Mouse (Mus musculus) gastrocnemius, postnatal 4 days (tissue): Measurements from ENCODE around the gene Rassf6. TPM values are rescaled to one million over a fixed set of nuclear protein-coding genes. Genes with fewer than 3 reads are reported as not detected.

Experiments used
- DNase-seq, 2 experiments: peaks; one replicate each; pipeline ENCODE4 v3.0.0; 2021 to 2022; ENCODE audit warnings: low spot score in 2 of 2, mixed read lengths in 2 of 2
- long read RNA-seq, 2 experiments: library from polyadenylated mRNA; stranded (forward); transcript quantifications; one replicate each; pipeline ENCODE4 v2.0.0; 2021
- total RNA-seq, 2 experiments: library from RNA; stranded (reverse); gene quantifications; 2 replicates each; pipeline ENCODE4 v1.2.3; 2021

Rassf6 gene
- not detected for total RNA-seq
- long read RNA-seq, experiment 1, partial matches to known transcripts: 1 of 1 reads
- long read RNA-seq, experiment 1, other reads (novel, unspliced or antisense): 0 of 1 reads
- long read RNA-seq, experiment 2: 0 reads

DNA sequence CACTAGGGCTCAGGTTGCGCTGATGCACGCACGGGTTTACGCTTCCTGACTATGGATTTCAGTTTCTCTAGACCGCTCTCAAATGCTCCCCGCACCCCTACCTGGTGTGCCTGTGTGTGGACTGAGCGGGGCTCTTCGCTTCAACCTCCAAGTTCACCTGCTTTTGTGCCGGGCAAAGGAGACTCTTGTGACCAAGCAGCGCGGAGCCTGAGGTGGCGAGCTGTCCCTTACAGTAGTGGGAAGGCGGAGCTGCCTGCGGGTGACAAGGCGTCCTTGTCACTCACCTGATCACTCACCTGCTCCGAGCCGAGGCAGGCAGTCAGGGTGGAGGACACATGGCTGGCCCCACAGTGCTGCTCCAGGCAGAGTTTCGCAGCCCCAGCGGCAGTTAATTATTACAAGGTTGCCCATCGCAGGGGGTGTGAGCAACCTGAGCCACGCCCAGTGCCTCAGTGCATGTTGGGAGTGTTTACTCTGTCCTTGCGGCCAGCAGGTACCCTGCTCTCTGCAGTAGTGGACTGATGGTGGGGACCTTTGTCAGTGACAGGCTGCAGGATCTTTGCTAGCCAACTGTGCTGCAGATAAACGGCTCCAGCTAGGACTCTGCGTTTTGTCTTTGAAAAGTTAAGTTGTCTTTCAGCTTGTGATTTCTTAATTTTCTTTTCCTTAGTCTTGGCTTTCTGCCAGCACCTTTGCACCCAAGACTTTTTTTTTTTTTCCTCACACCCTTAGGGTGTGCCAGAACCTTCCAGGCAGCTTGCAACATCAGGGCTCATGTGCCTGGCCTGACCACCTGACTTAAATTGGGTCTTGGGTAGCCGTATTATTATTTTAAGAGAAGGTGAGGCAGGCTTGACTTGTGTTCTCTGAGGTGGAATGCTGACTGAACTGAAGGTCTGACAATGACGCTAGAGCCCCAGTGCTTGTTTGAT is at the start of gene Rassf6:
TSS of gene Rassf6 (minus strand) at position 372 of the 932 bp plus-strand sequence.
- no peak for DNase-seq

DNA sequence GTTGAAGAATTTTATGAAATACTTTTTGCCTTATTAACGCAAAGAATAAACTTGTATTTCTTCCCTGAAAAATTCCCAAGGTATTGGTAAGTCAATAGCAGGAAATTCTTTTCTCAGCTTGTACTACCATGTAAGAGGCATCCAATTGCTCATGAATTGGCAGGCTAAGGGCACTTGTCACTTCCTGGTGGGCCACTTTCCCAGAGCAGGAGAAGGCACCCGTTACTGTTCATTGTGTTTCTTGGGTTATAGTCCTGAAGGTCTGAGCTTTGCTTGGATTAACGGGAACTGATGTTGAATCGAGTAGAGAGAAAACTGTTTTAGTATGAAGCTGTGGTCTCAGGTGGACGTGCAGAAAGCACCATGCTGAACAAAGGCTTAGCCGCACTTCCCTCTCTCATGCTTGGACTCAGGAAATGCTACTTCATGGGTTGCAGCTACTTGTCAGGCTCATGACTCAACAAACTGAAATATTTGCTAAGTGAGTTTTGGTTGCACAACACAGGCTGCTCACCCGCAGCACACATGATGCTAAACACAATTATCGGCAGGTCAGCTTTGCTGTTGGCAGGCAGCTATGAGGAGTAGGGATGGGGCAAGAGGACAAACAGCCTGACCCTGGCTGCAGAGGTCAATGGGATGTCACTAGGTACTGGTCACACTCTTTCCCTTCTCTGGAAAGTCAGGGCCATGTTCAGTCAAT is 49.1 kb upstream of the Rassf6 start:
- DNase-seq: no peak

DNA sequence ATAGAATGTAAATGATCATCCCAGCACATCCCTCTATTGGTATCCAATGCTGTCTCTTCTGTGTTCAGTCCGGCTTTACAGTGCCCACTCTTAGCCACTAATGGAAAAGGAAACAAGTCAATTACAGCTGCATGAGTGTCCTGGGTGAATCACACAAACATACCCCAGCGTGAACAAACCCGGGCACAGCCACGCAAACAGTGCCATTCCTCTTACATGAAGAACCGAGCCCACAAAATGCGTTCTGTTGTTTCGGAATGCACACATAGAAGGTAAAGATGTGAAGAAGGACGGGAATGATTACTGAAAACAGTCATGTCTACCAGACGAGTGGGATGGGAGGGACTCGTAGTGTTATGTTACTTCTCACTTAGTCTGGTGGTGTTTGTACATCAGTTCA is 47.5 kb upstream of the Rassf6 start:
- DNase-seq: no peak

- no peak for DNase-seq
Observed at GRCm38 (mm10) chr5:90684994-90685393, 44.5 kb upstream of the Rassf6 start.

DNA sequence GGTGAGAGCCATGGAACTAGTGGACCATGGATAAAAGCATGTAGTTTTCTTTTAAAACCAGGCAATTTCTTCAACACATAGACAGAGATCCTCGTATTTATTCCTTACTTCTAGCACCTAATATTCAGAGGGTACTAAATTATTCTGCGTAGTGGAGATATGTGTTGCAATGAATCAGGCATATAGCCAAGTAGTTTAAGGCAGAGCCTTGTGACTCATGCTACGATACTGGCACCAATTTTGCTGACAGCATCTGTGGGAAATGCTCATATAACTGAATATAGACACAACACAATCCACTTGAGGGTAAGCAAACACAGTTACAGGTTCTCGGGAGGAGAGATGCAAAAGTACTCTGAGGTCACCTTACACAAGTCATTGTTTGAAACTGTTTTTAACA is 41.4 kb upstream of the Rassf6 start:
- no peak for DNase-seq

DNA sequence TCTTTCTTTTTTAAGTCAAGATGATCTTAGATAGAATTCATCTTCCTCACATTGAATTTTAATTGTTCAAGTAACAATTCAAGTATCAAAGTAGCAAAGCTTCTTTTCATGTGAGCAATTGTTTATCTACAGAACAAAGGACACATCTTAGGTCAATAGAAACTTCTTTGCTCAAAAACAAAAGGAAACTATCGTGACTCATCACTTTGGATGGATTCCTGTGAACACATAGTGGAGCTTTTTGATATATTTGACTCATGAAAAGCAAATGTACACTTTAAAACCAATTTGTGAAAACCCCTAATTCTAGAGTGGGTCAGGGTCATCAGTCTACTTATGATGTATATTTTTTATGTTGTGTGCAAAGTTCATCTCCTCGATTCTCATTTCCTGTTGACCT is 37.1 kb upstream of the Rassf6 start:
- no peak for DNase-seq

DNA sequence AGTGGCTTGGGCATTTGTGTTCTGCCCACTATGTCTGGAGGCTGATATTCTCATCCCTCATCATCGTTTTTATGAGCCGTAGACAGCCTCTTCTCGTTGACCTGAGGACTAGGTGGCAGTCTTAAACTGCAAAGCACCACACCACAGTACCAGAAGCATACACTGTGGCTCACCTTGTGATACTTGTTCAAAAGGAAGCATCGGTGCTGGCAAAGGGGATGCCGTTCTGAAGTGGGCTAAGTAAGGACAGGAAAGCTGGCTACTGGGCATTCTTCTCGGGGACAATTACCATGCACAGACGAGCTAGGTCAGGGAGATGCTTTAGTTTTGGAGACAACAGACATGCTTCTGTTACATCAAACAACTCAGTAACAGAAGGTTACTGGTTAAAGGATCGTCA is 21.4 kb upstream of the Rassf6 start:
- no peak for DNase-seq

DNA sequence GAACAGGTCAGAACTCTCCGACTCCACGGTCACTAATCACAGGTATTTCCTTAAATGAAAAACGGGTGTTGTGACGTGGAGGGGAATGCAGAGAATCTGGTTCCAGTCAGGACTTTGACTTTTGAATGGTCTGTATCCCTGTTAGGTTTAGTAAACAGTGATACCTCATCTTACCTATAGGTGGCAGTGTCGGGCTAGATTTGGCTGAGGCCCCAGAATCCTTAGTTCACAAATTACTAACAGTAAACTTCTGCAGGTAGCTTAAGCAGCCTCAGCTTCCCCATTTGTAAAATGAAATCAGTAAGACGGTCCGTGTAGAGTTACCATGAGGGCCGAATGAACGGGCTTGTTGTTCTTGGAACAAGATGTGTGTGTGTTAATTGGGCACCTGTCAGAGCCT is 21.0 kb upstream of the Rassf6 start:
- DNase-seq: peak in 1 of 2 experiments; percentile 35

- DNase-seq: no peak
Observed at GRCm38 (mm10) chr5:90660411-90660810, 20.0 kb upstream of the Rassf6 start.

GRCm38 (mm10) chr5:90656681-90657080 is 16.2 kb upstream of the Rassf6 start:
- DNase-seq: no peak

- DNase-seq: no peak
Observed at GRCm38 (mm10) chr5:90655891-90656290, 15.4 kb upstream of the Rassf6 start.

DNA sequence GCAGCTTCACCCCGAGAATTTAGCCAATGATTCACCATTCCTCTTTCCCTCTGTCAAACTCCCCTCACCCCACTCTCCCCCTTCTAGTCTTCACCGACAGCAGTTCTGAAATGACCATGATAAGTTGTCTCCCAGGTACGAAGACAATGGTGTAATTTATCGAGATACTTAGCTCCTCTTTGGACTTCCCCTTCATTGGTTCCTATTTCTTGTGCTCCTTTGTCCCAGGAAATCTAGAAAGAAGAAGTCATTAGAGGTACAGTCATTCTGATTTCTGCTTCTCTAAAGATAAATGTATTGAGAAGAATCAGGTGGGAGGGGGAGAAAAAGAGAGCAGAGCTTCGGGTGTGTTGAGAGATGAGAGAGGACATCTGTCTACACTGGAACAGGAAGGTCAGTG is 14.3 kb upstream of the Rassf6 start:
- no peak for DNase-seq

GRCm38 (mm10) chr5:90652724-90653123 is 12.3 kb upstream of the Rassf6 start:
- DNase-seq: peak in 1 of 2 experiments; percentile 33

DNA sequence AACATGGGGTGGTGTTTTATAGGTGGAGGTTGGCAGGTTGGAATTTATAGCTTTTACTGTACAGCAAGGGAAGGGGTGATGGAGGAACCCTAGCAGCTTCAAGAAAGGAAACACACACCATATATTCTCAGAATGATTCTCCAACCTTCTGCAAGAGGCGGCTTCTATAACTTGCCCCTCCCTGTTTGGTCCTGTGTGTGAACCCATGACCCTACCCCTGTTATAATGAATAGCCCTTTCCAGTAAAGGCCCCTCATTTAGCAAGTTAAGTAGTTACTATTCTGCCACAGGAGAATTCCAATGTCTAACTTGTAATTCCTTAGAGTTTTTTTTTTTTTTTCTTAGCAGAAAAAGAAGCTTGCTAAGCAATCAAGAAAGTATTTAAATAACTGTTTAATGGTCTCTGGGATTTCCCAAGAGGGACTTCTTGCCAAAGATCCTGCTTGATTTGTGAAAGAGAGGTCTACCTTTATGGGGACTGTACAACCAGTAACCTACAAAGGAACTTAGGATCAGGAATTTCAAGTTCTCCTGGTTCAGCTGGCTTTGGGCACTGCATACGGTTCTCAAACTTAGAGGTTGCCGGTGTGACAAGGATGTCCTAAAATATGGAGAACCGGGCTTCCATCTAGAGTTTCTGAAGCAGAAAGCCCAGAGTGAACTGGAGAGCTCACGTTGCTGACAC is 10.2 kb upstream of the Rassf6 start:
- no peak for DNase-seq

DNA sequence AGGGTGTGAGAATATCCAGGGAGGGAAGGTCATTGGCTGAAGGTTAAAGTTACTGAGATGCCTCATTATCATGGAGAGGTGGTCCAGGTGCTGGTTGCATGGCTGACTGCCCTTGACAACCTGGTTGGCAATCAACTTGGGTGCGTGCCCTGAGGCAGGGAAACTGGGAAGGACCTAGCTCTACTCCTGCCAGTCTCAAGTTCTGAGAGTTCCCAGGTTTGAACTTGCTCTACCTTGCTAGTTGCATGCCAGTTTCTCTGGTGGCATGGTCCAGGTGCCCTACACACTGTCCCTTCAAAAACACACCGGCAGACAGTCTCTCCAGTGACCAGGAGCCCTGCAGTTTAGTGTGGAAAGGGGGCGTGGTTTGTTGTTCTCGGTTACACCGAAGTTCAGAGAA is 7.0 kb upstream of the Rassf6 start:
- DNase-seq: no peak

GRCm38 (mm10) chr5:90646398-90646797 is 5.9 kb upstream of the Rassf6 start:
- DNase-seq: no peak

DNA sequence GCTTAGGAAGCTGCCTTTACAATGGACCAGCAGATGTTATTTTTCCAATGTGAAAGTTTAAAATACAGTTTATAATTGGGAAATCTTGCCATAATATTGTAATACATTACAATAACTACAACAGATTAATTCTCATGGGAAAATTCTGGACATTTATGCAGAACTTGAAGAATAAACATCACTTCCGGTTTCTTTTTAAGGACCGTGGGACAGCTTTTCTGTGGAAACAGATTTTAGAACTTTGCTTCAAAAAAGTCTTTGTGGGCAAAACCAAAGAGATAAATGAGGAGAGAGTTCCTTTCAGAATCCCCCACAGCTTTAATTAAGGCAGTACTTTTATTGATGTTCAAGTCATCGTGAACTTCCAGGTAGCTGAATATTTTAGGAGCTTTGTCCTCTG is 5.1 kb upstream of the Rassf6 start:
- DNase-seq: no peak

DNA sequence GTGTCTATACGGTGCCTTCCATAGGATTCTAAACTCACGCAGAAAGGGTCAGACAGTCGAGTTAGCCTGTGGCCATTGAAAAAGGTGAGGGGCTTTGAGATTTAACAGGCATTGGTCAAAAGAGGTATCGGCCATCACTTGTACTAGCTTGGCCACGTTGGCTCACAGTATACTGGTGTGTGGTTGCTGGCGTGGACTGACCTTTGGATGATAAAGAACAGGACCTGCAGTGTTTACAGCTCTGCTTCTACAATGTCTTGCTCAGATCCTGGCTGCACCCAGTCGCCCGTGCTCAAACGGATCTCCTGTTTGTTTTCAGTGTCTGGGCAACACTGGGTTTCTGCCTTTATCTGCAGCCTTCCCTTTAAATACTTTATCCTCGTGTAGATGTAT is 757 bp upstream of the Rassf6 start:
- no peak for DNase-seq

GRCm38 (mm10) chr5:90634885-90635284 is 5.6 kb downstream of the Rassf6 start:
- no peak for DNase-seq

GRCm38 (mm10) chr5:90628530-90628929 is 11.9 kb downstream of the Rassf6 start:
- DNase-seq: no peak

DNA sequence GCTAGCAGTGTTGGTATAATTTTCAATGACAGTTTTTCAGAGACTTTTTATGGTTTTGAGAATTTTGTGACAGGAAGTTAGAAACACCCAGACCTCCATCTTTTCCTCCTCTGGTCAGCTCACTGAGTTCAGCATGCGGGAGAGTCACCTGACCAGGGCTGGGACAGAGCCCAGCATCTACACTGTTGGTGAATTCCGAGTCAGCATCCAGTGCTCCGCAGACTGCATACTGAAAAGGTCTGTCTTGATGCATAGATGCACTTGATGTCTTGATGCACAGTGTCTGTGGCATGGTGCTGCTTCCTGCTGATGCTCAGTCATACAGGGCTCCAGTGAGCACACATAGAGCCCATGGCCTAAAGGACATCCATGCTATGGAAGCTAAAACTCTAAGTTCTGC is 12.4 kb downstream of the Rassf6 start:
- no peak for DNase-seq

DNA sequence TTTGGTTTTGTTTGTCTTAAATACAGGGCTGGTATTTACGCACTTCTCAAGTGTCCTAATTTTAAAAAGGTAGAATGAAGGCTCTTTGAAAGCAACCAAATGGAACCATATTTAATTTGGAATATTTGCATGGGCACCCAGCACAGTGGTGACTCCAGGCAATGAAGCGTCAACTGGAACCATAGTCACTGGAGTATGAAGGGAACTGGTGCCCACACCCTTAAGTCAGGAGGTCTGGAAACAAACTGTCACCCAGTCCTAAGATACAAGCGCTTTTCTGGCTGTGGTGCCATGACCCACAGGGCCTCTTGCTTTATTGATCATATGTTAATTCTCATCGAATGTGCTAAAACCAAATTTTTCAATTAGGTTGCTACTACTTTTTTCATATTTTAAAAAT is 13.0 kb downstream of the Rassf6 start:
- DNase-seq: no peak
